Mouse (Mus musculus): ENCODE measurements at regions not wholly inside any gene's neighbourhood (a gene's known extent, or its start where the extent isn't known, plus 50 kb on each side); places are given as distances from the start of the nearest gene placed in this dataset.
A peak's percentile ranks its signal among the peaks of the same experiment; 100 is the strongest.
"Not testable (repeated sequence)": the region's sequence is repeated elsewhere in the genome, so short reads cannot be mapped to it uniquely, and the experiment has no call there.

GRCm38 (mm10) chr13:7233399-7233798 is 584.8 kb upstream of the Pfkp start:
- H3K4me1 ChIP-seq (replicated peaks) = no peaks in the 10 kb centered on the region
- 10% methylated on average over 2 of the region's 2 CpGs for WGBS
- no peak overlapping the region for H3K4me3 ChIP-seq (replicated peaks)
- peak; percentile 66; the same call in 1 of the 2 replicates for ATAC-seq (ENCODE audit: insufficient number of reproducible peaks, insufficient read depth, low FRiP score, low TSS enrichment, low read depth)
- no peak overlapping the region for H3K9ac ChIP-seq (replicated peaks)
- H3K4me2 ChIP-seq = no peak overlapping the region
- no peaks in the 10 kb centered on the region for H3K9me3 ChIP-seq
- H3K36me3 ChIP-seq = no peaks in the 10 kb centered on the region
- H3K27me3 ChIP-seq = no peaks in the 10 kb centered on the region
- H3K27ac ChIP-seq = no peak overlapping the region

- H3K4me3 ChIP-seq (replicated peaks) = no peak overlapping the region
- H3K4me2 ChIP-seq = no peak overlapping the region
- H3K27ac ChIP-seq = no peak overlapping the region
- no peak overlapping the region for H3K9ac ChIP-seq (replicated peaks)
- H3K4me1 ChIP-seq (replicated peaks) = no peaks in the 10 kb centered on the region
- no peaks in the 10 kb centered on the region for H3K9me3 ChIP-seq
- no peak for ATAC-seq (ENCODE audit: insufficient number of reproducible peaks, insufficient read depth, low FRiP score, low TSS enrichment, low read depth)
- H3K27me3 ChIP-seq = no peaks in the 10 kb centered on the region
- 86% methylated on average over 5 of the region's 5 CpGs for WGBS
- no peaks in the 10 kb centered on the region for H3K36me3 ChIP-seq
Measured at GRCm38 (mm10) chr13:7206626-7207211, 558.1 kb upstream of the Pfkp start.

- no peaks in the 10 kb centered on the region for H3K4me1 ChIP-seq (replicated peaks)
- no peak overlapping the region for H3K4me3 ChIP-seq (replicated peaks)
- no peak overlapping the region for H3K4me2 ChIP-seq
- H3K27ac ChIP-seq = no peak overlapping the region
- ATAC-seq (ENCODE audit: insufficient number of reproducible peaks, insufficient read depth, low FRiP score, low TSS enrichment, low read depth) = no peak
- no peaks in the 10 kb centered on the region for H3K36me3 ChIP-seq
- 69% methylated on average over 6 of the region's 6 CpGs for WGBS
- no peak overlapping the region for H3K9ac ChIP-seq (replicated peaks)
- H3K27me3 ChIP-seq = no peaks in the 10 kb centered on the region
- H3K9me3 ChIP-seq = no peaks in the 10 kb centered on the region
Measured at GRCm38 (mm10) chr13:7195990-7196389, 547.4 kb upstream of the Pfkp start.

GRCm38 (mm10) chr13:7182216-7182751 is 533.7 kb upstream of the Pfkp start:
- H3K9ac ChIP-seq (replicated peaks) = no peak overlapping the region
- H3K4me3 ChIP-seq (replicated peaks) = no peak overlapping the region
- H3K4me1 ChIP-seq (replicated peaks) = no peaks in the 10 kb centered on the region
- H3K27me3 ChIP-seq = no peaks in the 10 kb centered on the region
- H3K27ac ChIP-seq = no peak overlapping the region
- 66% methylated on average over 4 of the region's 4 CpGs for WGBS
- no peak for ATAC-seq (ENCODE audit: insufficient number of reproducible peaks, insufficient read depth, low FRiP score, low TSS enrichment, low read depth)
- no peaks in the 10 kb centered on the region for H3K36me3 ChIP-seq
- H3K4me2 ChIP-seq = no peak overlapping the region
- no peaks in the 10 kb centered on the region for H3K9me3 ChIP-seq

- H3K36me3 ChIP-seq = no peaks in the 10 kb centered on the region
- ATAC-seq (ENCODE audit: insufficient number of reproducible peaks, insufficient read depth, low FRiP score, low TSS enrichment, low read depth) = no peak
- H3K9me3 ChIP-seq = peaks cover 9% of the 10 kb centered on the region
- H3K4me3 ChIP-seq (replicated peaks) = no peak overlapping the region
- no peak overlapping the region for H3K4me2 ChIP-seq
- H3K27ac ChIP-seq = no peak overlapping the region
- no peaks in the 10 kb centered on the region for H3K27me3 ChIP-seq
- H3K9ac ChIP-seq (replicated peaks) = no peak overlapping the region
- WGBS = 70% methylated on average over 9 of the region's 9 CpGs
- no peaks in the 10 kb centered on the region for H3K4me1 ChIP-seq (replicated peaks)
Measured at GRCm38 (mm10) chr13:7175561-7176160, 527.1 kb upstream of the Pfkp start.

GRCm38 (mm10) chr13:7170035-7170434 is 521.5 kb upstream of the Pfkp start:
- not testable (repeated sequence) for H3K4me2 ChIP-seq, H3K27ac ChIP-seq

GRCm38 (mm10) chr13:7146337-7146736 is 497.8 kb upstream of the Pfkp start:
- H3K4me2 ChIP-seq = no peak overlapping the region
- H3K9me3 ChIP-seq = no peaks in the 10 kb centered on the region
- 63% methylated on average over 4 of the region's 4 CpGs for WGBS
- no peak for ATAC-seq (ENCODE audit: insufficient number of reproducible peaks, insufficient read depth, low FRiP score, low TSS enrichment, low read depth)
- no peak overlapping the region for H3K4me3 ChIP-seq (replicated peaks)
- H3K27me3 ChIP-seq = no peaks in the 10 kb centered on the region
- H3K36me3 ChIP-seq = no peaks in the 10 kb centered on the region
- H3K9ac ChIP-seq (replicated peaks) = no peak overlapping the region
- H3K27ac ChIP-seq = no peak overlapping the region
- H3K4me1 ChIP-seq (replicated peaks) = no peaks in the 10 kb centered on the region

More at GRCm38 (mm10) chr13:7170035-7170434, 521.5 kb upstream of the Pfkp start:
- ATAC-seq (ENCODE audit: insufficient number of reproducible peaks, insufficient read depth, low FRiP score, low TSS enrichment, low read depth); H3K4me3 ChIP-seq (replicated peaks); H3K9ac ChIP-seq (replicated peaks); H3K36me3 ChIP-seq; H3K9me3 ChIP-seq; H3K27me3 ChIP-seq; H3K4me1 ChIP-seq (replicated peaks): not testable (repeated sequence)
- 87% methylated on average over 3 of the region's 3 CpGs for WGBS

GRCm38 (mm10) chr13:7110572-7110971 is 462.0 kb upstream of the Pfkp start:
- H3K4me3 ChIP-seq (replicated peaks) = no peak overlapping the region
- no peak overlapping the region for H3K9ac ChIP-seq (replicated peaks)
- H3K36me3 ChIP-seq = no peaks in the 10 kb centered on the region
- no peaks in the 10 kb centered on the region for H3K4me1 ChIP-seq (replicated peaks)
- ATAC-seq (ENCODE audit: insufficient number of reproducible peaks, insufficient read depth, low FRiP score, low TSS enrichment, low read depth) = no peak
- 85% methylated on average over 4 of the region's 4 CpGs for WGBS
- no peak overlapping the region for H3K27ac ChIP-seq
- H3K27me3 ChIP-seq = no peaks in the 10 kb centered on the region
- H3K4me2 ChIP-seq = no peak overlapping the region
- no peaks in the 10 kb centered on the region for H3K9me3 ChIP-seq

- WGBS = 82% methylated on average over 4 of the region's 4 CpGs
- Histone ChIP-seq H3K4me3 (replicated peaks) (no peak overlapping the region), H3K9ac (replicated peaks) (no peak overlapping the region), H3K4me1 (replicated peaks) (no peaks in the 10 kb centered on the region), H3K4me2 (no peak overlapping the region), H3K36me3 (no peaks in the 10 kb centered on the region), H3K27me3 (no peaks in the 10 kb centered on the region), H3K27ac (no peak overlapping the region), H3K9me3 (no peaks in the 10 kb centered on the region)
- ATAC-seq (ENCODE audit: insufficient number of reproducible peaks, insufficient read depth, low FRiP score, low TSS enrichment, low read depth) = no peak
Measured at GRCm38 (mm10) chr13:7103289-7103688, 454.7 kb upstream of the Pfkp start.

- no peak overlapping the region for H3K27ac ChIP-seq
Measured at GRCm38 (mm10) chr13:7093072-7093649, 444.6 kb upstream of the Pfkp start.

GRCm38 (mm10) chr13:7090916-7091315 is 442.3 kb upstream of the Pfkp start:
- no peak overlapping the region for H3K4me2 ChIP-seq
- H3K9ac ChIP-seq (replicated peaks) = no peak overlapping the region
- WGBS = 83% methylated on average over 2 of the region's 2 CpGs

More at GRCm38 (mm10) chr13:7093072-7093649, 444.6 kb upstream of the Pfkp start:
- Histone ChIP-seq H3K4me1 (replicated peaks) (no peaks in the 10 kb centered on the region), H3K4me2 (no peak overlapping the region), H3K36me3 (no peaks in the 10 kb centered on the region), H3K4me3 (replicated peaks) (no peak overlapping the region), H3K27me3 (no peaks in the 10 kb centered on the region), H3K9ac (replicated peaks) (no peak overlapping the region), H3K9me3 (no peaks in the 10 kb centered on the region)
- ATAC-seq (ENCODE audit: insufficient number of reproducible peaks, insufficient read depth, low FRiP score, low TSS enrichment, low read depth) = no peak
- WGBS = 79% methylated on average over 11 of the region's 11 CpGs

More at GRCm38 (mm10) chr13:7090916-7091315, 442.3 kb upstream of the Pfkp start:
- H3K9me3 ChIP-seq = no peaks in the 10 kb centered on the region
- no peaks in the 10 kb centered on the region for H3K36me3 ChIP-seq
- H3K4me3 ChIP-seq (replicated peaks) = no peak overlapping the region
- H3K27me3 ChIP-seq = no peaks in the 10 kb centered on the region
- H3K27ac ChIP-seq = no peak overlapping the region
- no peak for ATAC-seq (ENCODE audit: insufficient number of reproducible peaks, insufficient read depth, low FRiP score, low TSS enrichment, low read depth)
- no peaks in the 10 kb centered on the region for H3K4me1 ChIP-seq (replicated peaks)
